Mouse (Mus musculus): ENCODE results near the gene Pm20d2.

- TF ChIP-seq CTCF (IDR thresholded peaks at IDR 0.05; ENCODE audit: borderline replicate concordance, insufficient read depth, low read depth, low read length) (no peak), POLR2A (IDR thresholded peaks at IDR 0.05; ENCODE audit: borderline replicate concordance, insufficient read depth, low read length) (no peak)
These were observed 37.6 kb upstream of the Pm20d2 start for GRCm38 (mm10) chr4:33227164-33227563.

All from cerebellum, adult 2 months (tissue).